Mouse (Mus musculus) gastrocnemius, adult 8-10 months (tissue): ENCODE results near the gene Parp2. TPM values are rescaled to one million over a fixed set of nuclear protein-coding genes. Genes with fewer than 3 reads are reported as not detected.
A peak's percentile ranks its signal among the peaks of the same experiment; 100 is the strongest.
"Not testable (repeated sequence)": the region's sequence is repeated elsewhere in the genome, so short reads cannot be mapped to it uniquely, and the experiment has no call there.

Experiments
- DNase-seq, 2 experiments: peaks; one replicate each; pipeline ENCODE4 v3.0.0; 2022; ENCODE audit warnings: low spot score in 2 of 2
- total RNA-seq, 4 experiments: library from RNA; stranded (reverse); gene quantifications; 2 replicates each; pipeline ENCODE4 v1.2.4; 2022

Parp2 gene
- total RNA-seq, 4 experiments from 2014 or later: 7.9 to 10.2 (median 8.3) TPM

- no peak for DNase-seq
Observed at GRCm38 (mm10) chr14:50826579-50826978, 18.9 kb downstream of the Parp2 start.

GRCm38 (mm10) chr14:50829878-50830277, 22.2 kb downstream of the Parp2 start:
- no peak for DNase-seq

GRCm38 (mm10) chr14:50833964-50834363, 26.3 kb downstream of the Parp2 start:
- DNase-seq: no peak

- DNase-seq: no peak
Observed at GRCm38 (mm10) chr14:50834435-50834834, 26.8 kb downstream of the Parp2 start.

- no peak for DNase-seq
Observed at GRCm38 (mm10) chr14:50837236-50837635, 29.6 kb downstream of the Parp2 start.

GRCm38 (mm10) chr14:50855788-50856187, 48.1 kb downstream of the Parp2 start:
- no peak for DNase-seq

- DNase-seq: no peak
Observed at GRCm38 (mm10) chr14:50862641-50863040, 55.0 kb downstream of the Parp2 start.

- DNase-seq: not testable (repeated sequence)
Observed at GRCm38 (mm10) chr14:50865005-50865404, 57.4 kb downstream of the Parp2 start.

- DNase-seq: no peak
Observed at GRCm38 (mm10) chr14:50866966-50867365, 59.3 kb downstream of the Parp2 start.

GRCm38 (mm10) chr14:50868211-50868610, 60.6 kb downstream of the Parp2 start:
- no peak for DNase-seq

GRCm38 (mm10) chr14:50868656-50869055, 61.0 kb downstream of the Parp2 start:
- DNase-seq: no peak

GRCm38 (mm10) chr14:50869889-50870804, 62.5 kb downstream of the Parp2 start, which contains the start of gene Tep1:
TSS of gene Tep1 (minus strand) at chr14:50870560.
- DNase-seq: peak; percentile 64 to 65

GRCm38 (mm10) chr14:50870805-50871143, 63.1 kb downstream of the Parp2 start:
- no peak for DNase-seq

Other genes starting within 250 kb of the Parp2 start
- not detected for gene Olfr744, start 193.0 kb upstream of the Parp2 start, total RNA-seq
- not detected for gene Olfr745, start 168.5 kb upstream of the Parp2 start, total RNA-seq
- not detected for gene Olfr746, start 160.8 kb upstream of the Parp2 start, total RNA-seq
- not detected for gene Olfr747, start 114.6 kb upstream of the Parp2 start, total RNA-seq
- not detected for gene Olfr748, start 100.5 kb upstream of the Parp2 start, total RNA-seq
- not detected for gene Olfr749, start 62.7 kb upstream of the Parp2 start, total RNA-seq
- 1 to 10 TPM; 3.7 to 6.8 (median 5.7) TPM for gene Ttc5, start 22.3 kb upstream of the Parp2 start, total RNA-seq
- not detected for gene Ccnb1ip1, start 109 bp upstream of the Parp2 start, total RNA-seq
- 1 to 10 TPM; 7.2 to 9.4 (median 8.4) TPM for gene Tep1, start 62.7 kb downstream of the Parp2 start, total RNA-seq
- gene Klhl33, start 89.7 kb downstream of the Parp2 start, total RNA-seq: 10 to 100 TPM; 73.7 to 90.4 (median 77.6) TPM
- gene Osgep, start 117.1 kb downstream of the Parp2 start, total RNA-seq: 10 to 100 TPM; 42.4 to 63.1 (median 48.7) TPM
- gene Apex1, start 117.1 kb downstream of the Parp2 start, total RNA-seq: 10 to 100 TPM; 30.8 to 35.9 (median 33.3) TPM
- gene Pip4p1, start 123.0 kb downstream of the Parp2 start, total RNA-seq: 10 to 100 TPM; 12.4 to 19.8 (median 18.4) TPM
- 1 to 10 TPM; 2.2 to 4.4 (median 3.2) TPM for gene Pnp, start 123.2 kb downstream of the Parp2 start, total RNA-seq
- gene Gm49342, start 136.7 kb downstream of the Parp2 start, total RNA-seq: 1 to 10 TPM; 2.1 to 5.2 (median 3.3) TPM
- under 1 TPM in 3 of 4 experiments, not detected in 1; 0.29 to 0.64 (median 0.52) TPM for gene Pnp2, start 148.2 kb downstream of the Parp2 start, total RNA-seq
- gene Rnase10, start 199.9 kb downstream of the Parp2 start, total RNA-seq: not detected
- gene Rnase9, start 234.0 kb downstream of the Parp2 start, total RNA-seq: not detected
- not detected for gene Rnase11, start 242.3 kb downstream of the Parp2 start, total RNA-seq
- gene Rnase12, start 249.8 kb downstream of the Parp2 start, total RNA-seq: not detected